Mouse (Mus musculus): ENCODE measurements around the gene Pnpla7. TPM values are rescaled to one million over a fixed set of nuclear protein-coding genes. Genes with fewer than 3 reads are reported as not detected.
A peak's percentile ranks its signal among the peaks of the same experiment; 100 is the strongest.

Pnpla7 gene
- total RNA-seq, 2 experiments from 2014 or later = 13.5 to 13.7 TPM

DNA sequence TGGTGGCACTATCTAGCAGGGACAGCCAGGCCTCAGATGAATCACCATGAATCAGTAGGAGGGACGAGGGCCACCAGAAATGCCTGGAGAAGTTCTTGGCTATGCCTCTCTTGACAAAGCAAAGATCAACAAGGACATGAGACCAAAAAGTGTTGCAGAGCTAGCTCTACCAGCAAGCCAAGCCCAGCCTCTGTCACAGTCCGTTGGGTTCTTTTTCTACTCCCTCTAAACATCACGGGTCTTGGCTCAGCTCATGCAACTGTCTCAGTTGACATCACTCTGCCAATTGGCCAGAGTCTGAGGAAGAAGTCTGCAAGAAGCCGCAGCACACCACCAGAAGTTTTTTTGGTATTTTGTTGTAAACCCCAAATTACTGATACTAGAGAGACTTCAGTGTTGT, 99.7 kb downstream of the Pnpla7 start:
- DNase-seq = no peak

DNA sequence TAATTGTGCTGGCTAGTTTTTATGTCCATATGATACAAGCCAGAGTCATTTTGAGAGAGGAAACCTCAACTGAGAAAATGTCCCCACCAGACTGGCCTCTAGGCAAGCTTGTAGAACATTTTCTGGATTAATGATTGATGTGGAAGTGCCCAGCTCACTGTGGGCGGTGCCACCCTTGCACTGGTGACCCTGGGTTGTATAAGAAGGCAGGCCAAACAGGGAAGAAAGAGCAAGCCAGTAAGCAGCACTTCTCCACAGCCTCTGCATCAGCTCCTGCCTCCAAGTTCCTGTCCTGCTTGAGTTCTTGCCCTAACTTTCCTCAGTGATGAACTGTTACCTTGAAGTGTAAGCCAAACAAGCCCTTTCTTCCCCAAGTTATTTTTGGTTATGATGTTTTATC, 103.1 kb downstream of the Pnpla7 start:
- DNase-seq = no peak

DNA sequence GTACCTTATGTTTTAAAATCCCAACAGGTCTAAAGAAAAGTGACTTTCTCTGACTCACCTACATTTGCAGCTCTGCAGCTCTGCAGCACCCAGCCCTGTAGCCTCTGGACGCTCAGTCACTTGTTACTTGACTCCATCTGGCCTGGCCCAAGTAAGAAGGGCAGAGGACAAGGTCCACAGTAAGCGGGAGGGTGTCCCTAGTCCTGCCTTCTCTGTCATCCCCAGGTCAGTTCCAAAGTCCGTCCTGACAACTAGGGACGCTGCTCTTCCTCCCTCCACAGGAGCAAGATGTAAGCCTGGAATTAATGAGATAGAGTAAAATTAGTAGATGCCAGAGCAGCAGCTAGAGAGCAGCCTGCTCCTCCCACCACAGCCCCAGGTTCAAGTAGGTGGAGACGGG, 104.2 kb downstream of the Pnpla7 start, which contains the start of gene Entpd8:
TSS of gene Entpd8 (plus strand) at position 229 of the 400 bp plus-strand sequence.
- no peak for DNase-seq

DNA sequence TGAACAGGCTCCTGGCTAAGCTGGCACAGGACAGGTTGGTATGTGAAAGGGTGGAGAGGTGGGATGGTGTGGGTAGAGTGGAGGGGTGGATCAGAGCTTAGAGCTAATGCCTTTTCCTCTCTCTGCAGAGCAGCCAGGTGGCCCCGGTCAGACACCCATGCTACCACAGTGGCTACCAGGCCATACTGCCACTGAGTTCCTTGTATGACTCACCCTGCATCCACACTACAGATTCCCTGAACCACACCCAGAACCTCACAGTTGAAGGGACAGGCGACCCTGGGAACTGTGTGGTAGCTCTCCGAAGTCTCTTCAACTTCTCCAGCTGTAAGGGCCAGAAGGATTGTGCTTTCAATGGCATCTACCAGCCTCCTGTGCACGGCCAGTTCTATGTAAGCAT, 107.9 kb downstream of the Pnpla7 start:
- DNase-seq = no peak

DNA sequence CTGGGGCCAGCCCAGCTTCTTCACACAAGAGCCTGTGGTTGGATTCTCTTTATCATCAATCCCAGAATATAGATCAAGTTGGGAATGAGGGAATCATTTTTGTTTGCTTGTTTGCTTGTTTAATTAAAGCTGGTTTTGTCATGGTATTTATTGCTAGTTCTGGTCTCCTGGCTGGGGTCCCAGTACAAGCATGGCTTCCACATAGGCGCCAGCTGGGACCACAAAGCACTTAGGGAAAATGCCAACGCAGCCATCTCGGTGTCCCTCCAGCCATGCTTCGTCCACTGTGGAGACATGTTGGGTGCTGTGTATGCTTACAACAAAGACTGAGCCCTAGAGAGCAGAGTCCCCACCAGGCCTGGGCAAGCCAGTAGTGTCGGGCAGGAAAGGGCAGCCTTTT, 109.7 kb downstream of the Pnpla7 start:
- no peak for DNase-seq

DNA sequence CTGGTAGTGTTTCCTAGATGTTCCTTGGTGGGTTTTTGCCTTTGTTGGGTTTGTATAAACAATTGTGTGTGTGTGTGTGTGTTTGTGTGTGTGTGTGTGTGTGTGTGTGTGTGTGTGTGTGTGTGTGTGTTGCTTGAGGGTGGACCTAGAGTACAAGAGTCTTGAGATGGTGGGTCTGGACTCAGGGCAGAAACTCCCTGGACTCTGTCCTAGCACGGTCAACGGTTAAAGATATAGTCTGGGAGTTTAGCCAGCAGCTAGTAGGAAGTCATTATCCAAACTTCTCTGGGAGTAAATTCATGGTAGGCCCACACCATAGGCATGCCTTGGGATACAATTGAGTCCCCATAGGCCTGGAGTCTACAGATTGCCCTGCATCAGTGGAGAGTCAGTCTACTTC, 112.0 kb downstream of the Pnpla7 start:
- DNase-seq = no peak

DNA sequence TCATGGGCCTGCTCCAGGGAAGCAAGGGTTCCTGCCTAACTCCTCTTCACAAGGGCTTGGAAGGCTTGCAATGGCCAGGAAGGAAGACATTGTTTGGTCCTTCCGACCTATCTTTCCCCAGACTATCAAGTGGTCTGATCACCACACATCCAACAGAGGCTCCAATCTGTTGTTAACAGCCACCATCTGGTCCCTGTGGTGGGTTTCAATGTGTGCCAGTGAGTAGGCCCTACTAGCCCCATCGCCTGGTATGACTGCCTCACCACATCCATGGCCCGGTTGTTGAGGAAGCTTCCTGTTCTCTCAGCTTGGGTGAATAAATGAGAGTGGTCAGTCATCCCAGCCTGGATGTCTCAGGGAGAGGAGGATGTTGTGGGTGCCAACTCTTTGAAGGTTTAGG, 112.8 kb downstream of the Pnpla7 start:
- DNase-seq = no peak

DNA sequence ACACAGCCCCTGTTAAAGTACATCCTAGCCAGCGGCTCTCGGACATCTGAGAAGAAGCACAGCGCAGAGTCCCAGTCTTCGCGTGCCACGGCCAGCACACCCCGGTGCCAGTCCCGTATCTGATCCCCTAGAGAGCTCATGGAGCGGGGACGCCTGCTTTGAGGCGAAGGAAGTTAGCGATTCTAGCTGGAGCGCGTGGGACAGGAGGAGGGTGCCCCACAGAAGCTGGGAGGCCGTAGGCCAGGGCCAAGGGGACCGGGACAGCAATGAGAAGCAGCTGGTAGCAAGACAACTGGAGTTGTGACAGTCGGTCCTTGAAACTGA, 118.9 kb downstream of the Pnpla7 start:
- no peak for DNase-seq

DNA sequence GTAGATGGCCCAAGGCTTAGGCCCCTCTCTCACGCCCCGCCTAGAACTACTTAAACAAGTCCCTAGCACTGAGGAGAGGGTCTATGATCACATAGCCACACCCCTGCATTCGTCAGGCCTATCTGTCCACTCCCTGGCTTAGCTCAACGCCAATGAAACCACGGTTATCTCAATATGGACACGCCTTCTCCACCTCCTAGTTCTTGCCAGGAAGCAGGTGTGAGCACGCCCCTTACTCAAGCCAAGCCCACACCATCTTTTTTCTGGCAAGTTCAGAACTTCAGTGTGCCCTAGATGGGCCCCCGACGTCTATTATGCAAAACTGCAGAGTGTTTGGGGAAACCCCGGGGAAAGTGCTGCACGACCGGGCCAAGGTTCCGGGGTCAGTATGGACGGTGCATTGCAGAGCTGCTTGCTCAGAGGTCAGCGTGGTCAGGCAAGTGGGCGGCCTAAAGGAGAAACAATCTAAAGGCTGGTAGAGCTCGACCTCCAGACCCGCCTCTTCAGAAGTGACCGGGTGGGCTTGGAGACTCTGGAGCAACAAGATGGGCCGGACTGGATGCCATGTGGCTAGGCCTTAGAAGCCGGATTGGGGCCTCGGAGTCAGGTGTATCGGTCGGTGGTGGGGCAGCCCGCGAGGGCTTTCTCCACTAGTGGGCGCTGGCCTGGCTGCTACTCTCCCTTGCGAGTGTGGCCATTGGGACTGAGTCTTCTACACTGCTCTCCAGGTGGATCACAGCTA, 119.4 kb downstream of the Pnpla7 start, which contains the start of gene Noxa1:
TSS of gene Noxa1 (minus strand) at position 41 of the 742 bp plus-strand sequence.
- DNase-seq = no peak

DNA sequence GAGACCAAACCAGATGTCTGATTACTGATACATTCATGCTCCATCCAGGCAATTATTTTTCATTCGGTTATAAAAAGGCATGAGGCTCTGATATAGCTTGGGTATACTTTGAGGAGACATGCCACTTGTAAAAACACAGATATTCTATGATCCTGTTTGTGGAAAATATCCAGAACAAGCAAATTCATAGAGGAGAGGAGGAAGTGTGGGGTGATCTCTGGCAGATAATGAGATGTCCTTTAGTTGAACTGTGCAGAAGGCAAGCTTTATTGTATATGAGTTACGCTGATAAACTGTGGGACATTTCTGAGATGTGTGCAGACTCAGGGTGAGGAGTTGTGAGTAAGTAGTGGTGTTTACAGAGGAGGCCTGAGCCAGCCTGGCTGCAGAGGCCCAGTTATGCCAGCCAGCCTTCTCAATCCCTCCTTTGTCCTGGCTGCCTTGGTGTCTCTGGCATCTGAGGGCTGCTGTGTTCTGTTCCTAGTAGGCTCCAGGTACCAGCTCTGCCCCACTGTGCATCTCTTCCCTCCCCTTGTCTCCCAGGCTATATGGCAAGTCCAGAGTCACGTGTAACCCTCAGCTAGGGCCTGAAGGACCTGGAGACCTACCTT, 122.3 kb downstream of the Pnpla7 start:
- DNase-seq = no peak

DNA sequence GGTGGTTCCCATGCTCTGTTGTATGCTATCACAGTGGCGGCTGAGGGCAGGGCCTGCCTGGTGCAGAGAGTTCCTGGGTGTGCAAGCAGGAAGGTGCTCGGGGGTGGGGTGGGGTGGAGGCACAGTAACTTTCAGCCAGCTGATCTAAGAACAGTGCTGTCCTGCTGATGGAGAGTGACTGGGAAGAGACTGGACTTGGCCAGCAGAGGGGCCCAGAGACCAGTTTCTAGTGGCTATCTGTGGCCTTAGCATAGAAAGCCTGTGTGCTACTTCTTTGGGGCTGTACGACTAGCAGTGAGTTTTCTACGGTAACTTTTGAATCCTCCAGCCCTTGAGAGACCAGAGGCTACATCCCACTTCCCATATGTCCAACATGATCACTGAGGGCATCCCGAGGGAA, 123.1 kb downstream of the Pnpla7 start:
- DNase-seq = peak; percentile 67

DNA sequence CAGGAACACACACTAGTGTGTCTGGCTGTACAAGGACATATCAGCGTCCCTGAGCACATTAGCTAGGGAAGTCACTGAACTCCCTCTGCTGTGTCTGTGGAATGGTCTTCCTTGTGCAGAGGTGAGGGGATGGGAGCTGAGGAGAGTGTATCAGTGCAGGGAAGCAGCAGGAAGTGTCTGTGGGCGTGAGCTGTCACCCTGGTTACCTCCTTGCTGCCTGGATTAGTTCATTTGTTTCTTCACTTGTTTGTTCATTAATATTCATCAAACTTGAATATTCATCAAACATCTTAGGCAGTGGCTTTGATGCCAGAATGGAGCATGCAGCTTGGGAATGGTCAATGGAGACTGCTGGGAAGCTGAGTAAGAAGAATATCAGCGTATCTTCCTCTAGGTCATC, 123.9 kb downstream of the Pnpla7 start:
- DNase-seq = no peak

Small RNA genes within 50 kb of the gene (microRNA-seq; reads per million reads assigned to microRNA genes)
- gene Gm22875 (0 reads per million in 2 experiments), gene Gm24328 (0 reads per million in 2 experiments), gene Mir7664 (0 to 0.35 reads per million in 2 experiments)

Other genes with a start within 250 kb of the Pnpla7 start
- under 1 TPM; 0.21 to 0.27 TPM for gene Cacna1b, start 212.9 kb upstream of the Pnpla7 start, total RNA-seq (2021)
- 10 to 100 TPM; 59.3 to 65.3 TPM for gene Ehmt1, start 56.4 kb upstream of the Pnpla7 start, total RNA-seq (2021)
- gene Arrdc1, start 40.8 kb upstream of the Pnpla7 start, total RNA-seq (2021) = 10 to 100 TPM in 1 of 2 experiments, 1 to 10 TPM in 1; 9.6 to 10.9 TPM
- 10 to 100 TPM; 26.6 to 32.1 TPM for gene Zmynd19, start 26.2 kb upstream of the Pnpla7 start, total RNA-seq (2021)
- 1 to 10 TPM; 8.6 to 8.8 TPM for gene Dph7, start 13.6 kb upstream of the Pnpla7 start, total RNA-seq (2021)
- 10 to 100 TPM; 78.3 to 79.7 TPM for gene Mrpl41, start 935 bp upstream of the Pnpla7 start, total RNA-seq (2021)
- gene Nsmf, start 78.3 kb downstream of the Pnpla7 start, total RNA-seq (2021) = 10 to 100 TPM; 45.8 to 47.8 TPM
- gene Entpd8, start 104.3 kb downstream of the Pnpla7 start, total RNA-seq (2021) = not detected
- gene Noxa1, start 119.1 kb downstream of the Pnpla7 start, total RNA-seq (2021) = not detected
- 10 to 100 TPM; 31.2 to 33.4 TPM for gene Nrarp, start 204.7 kb downstream of the Pnpla7 start, total RNA-seq (2021)
- gene Tor4a, start 220.9 kb downstream of the Pnpla7 start, total RNA-seq (2021) = 1 to 10 TPM; 4.4 to 5.8 TPM
- 10 to 100 TPM; 43.4 to 44.5 TPM for gene Nelfb, start 235.5 kb downstream of the Pnpla7 start, total RNA-seq (2021)
- gene Stpg3, start 238.6 kb downstream of the Pnpla7 start, total RNA-seq (2021) = not detected
- gene Fam166a, start 242.7 kb downstream of the Pnpla7 start, total RNA-seq (2021) = not detected
- 100 to 1,000 TPM; 415 to 442 TPM for gene Tubb4b, start 248.7 kb downstream of the Pnpla7 start, total RNA-seq (2021)